Mouse (Mus musculus) ES-E14 (cell line): ENCODE data around the gene Wdr74.

ENCODE experiments used
- HCFC1 ChIP-seq: IDR thresholded peaks from 2 replicates; pipeline ENCODE4 v1.6.1; 2012; ENCODE audit warnings: low read length, inconsistent platforms, borderline replicate concordance; ENCODE audit not compliant: insufficient read depth
- MAFK ChIP-seq: IDR thresholded peaks from 2 replicates; pipeline ENCODE4 v1.6.1; 2014; ENCODE audit warnings: mild to moderate bottlenecking, low read depth, low read length, inconsistent platforms; ENCODE audit not compliant: insufficient read depth
- ZNF384 ChIP-seq: IDR thresholded peaks from 2 replicates; pipeline ENCODE4 v1.6.1; 2012; ENCODE audit warnings: low read depth, low read length, inconsistent platforms

GRCm38 (mm10) chr19:8726609-8727390, 8.8 kb upstream of the Wdr74 start:
- TF ChIP-seq MAFK (no peak), HCFC1 (no peak), ZNF384 (no peak)
